Mouse (Mus musculus): ENCODE measurements around the gene Nfkb1.

Nfkb1 gene

DNA sequence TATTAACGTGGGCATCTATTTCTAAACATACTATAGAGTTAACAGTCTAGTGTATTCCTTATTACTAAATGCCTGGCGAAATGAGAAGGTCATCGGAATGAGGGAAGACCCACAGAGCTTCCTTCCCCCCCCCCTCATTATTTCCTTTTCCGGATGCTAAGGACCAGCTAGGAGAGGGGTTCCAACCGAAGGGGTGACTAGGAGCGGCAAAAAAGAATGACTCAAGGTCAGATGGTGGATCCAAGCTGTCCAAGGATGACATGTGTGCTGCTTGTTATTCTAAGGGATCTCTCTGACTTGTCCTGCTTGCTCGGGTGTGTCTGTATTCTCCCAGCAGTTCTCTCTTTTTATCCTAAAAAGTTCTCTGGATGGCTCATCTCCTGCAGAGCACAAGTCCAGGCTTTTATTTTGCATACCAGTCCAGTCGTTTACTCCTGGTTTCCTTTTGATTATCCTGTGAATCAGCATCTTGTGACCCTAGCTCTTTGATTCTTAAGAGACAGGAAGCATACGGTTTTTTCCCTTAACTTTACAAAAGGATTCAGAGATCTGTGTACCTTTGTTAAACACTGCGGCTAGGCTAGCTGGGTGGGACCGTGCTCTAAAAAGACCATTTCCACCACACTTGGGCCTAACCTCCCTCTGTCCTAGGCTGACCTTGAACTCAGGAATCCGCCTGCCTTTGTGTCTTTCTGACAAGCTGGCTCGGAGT is 145.0 kb downstream of the Nfkb1 start:
- no peak for DNase-seq (ENCODE audit: low read depth, low spot score)

Measured in retina, adult 2 months (tissue).